Comparison of ENCODE assay signal across 8 mouse cellular contexts in genomic region chr7:122940371-122941075, GRCm38 (mm10). TPM values are rescaled to one million over a fixed set of nuclear protein-coding genes. Genes with fewer than 3 reads are reported as not detected.
DNase-seq lines count a peak whose midpoint lies in the region; ATAC-seq and TF ChIP-seq lines count a peak whose summit lies in the region.

No protein-coding gene starts in this region.

- peak overlapping the region; percentile 56 for H3K4me3 ChIP-seq in gastrocnemius, adult 2 months
- H3K4me3 ChIP-seq in intestine, embryonic 16.5 days (ENCODE audit: low read length): peak overlapping the region; percentile 5
- H3K4me3 ChIP-seq in midbrain, embryonic 16.5 days (ENCODE audit: low read depth, low read length): no peak overlapping the region

- no peak overlapping the region for H3K27ac ChIP-seq in gastrocnemius, adult 2 months
- no peak overlapping the region for H3K27ac ChIP-seq in intestine, embryonic 16.5 days (ENCODE audit: low read length)
- H3K27ac ChIP-seq in midbrain, embryonic 16.5 days (ENCODE audit: low read length): no peak overlapping the region

- peak; percentile 58 for ATAC-seq in common myeloid progenitor, adult 5-6 weeks (replicated peaks; ENCODE audit: low read depth, poor library complexity, severe bottlenecking)
- no peak for ATAC-seq in intestine, embryonic 16.5 days
- no peak for ATAC-seq in midbrain, embryonic 16.5 days

- peak overlapping the region; percentile 45 for H3K4me2 ChIP-seq in intestine, embryonic 16.5 days (ENCODE audit: low read depth, low read length)
- H3K4me2 ChIP-seq in midbrain, embryonic 16.5 days (ENCODE audit: low read length): peak overlapping the region; percentile 13

- no peak overlapping the region for H3K9ac ChIP-seq in intestine, embryonic 16.5 days (ENCODE audit: low read depth, low read length)
- H3K9ac ChIP-seq in midbrain, embryonic 16.5 days (ENCODE audit: low read depth, low read length): no peak overlapping the region

- intact Hi-C loops in gastrocnemius, adult 2 months (cut with DNase I): loop anchor here (10.0 kb wide), 1 partner anchor 64 kb away; no protein-coding TSS in a partner anchor
- intact Hi-C loops in gastrocnemius, postnatal 36 days (cut with DNase I): loop anchor here (5.0 kb wide), 1 partner anchor 527 kb away; no protein-coding TSS in a partner anchor

- no peaks in the 10 kb centered on the region for H3K36me3 ChIP-seq in intestine, embryonic 16.5 days (ENCODE audit: control insufficient read depth, insufficient read depth, low read length)
- no peaks in the 10 kb centered on the region for H3K36me3 ChIP-seq in midbrain, embryonic 16.5 days (ENCODE audit: control insufficient read depth, insufficient read depth, low read length)

- no peaks in the 10 kb centered on the region for H3K4me1 ChIP-seq in intestine, embryonic 16.5 days (ENCODE audit: control insufficient read depth, insufficient read depth, low read length)
- peaks cover 7% of the 10 kb centered on the region for H3K4me1 ChIP-seq in midbrain, embryonic 16.5 days (ENCODE audit: control insufficient read depth, insufficient read depth, low read length)

- no peaks in the 10 kb centered on the region for H3K27me3 ChIP-seq in intestine, embryonic 16.5 days (replicated peaks; ENCODE audit: control insufficient read depth, insufficient read depth, low read length)
- H3K27me3 ChIP-seq in midbrain, embryonic 16.5 days (ENCODE audit: control insufficient read depth, insufficient read depth, low read depth, low read length): no peaks in the 10 kb centered on the region

- WGBS in intestine, embryonic 16.5 days: 12% methylated on average over 12 of the region's 12 CpGs
- WGBS in midbrain, embryonic 16.5 days: 12% methylated on average over 12 of the region's 12 CpGs

- no peaks in the 10 kb centered on the region for H3K9me3 ChIP-seq in intestine, embryonic 16.5 days (ENCODE audit: control insufficient read depth, low read length)
- H3K9me3 ChIP-seq in midbrain, embryonic 16.5 days (replicated peaks; ENCODE audit: control insufficient read depth, low read length, poor library complexity, severe bottlenecking): no peaks in the 10 kb centered on the region

- no peak for DNase-seq in gastrocnemius, adult 2 months
- no peak for DNase-seq in gastrocnemius, postnatal 36 days
- DNase-seq in adrenal gland, postnatal 25 days: no peak
- DNase-seq in right cerebral cortex, adult 18-20 months: no peak
- DNase-seq in urinary bladder, adult 18-20 months (ENCODE audit: low spot score in 2 of 2): no peak

- TF ChIP-seq CTCF in gastrocnemius, adult 2 months (IDR thresholded peaks at IDR 0.05): no peak

RNA-seq across cellular contexts. Expression of gene Rbbp6, which starts 25.0 kb away (rescaled TPM):
- 10 to 100 TPM; 25.7 to 30.5 TPM for total RNA-seq in gastrocnemius, adult 2 months (2021)
- 10 to 100 TPM; 21.2 to 26.4 TPM for total RNA-seq in gastrocnemius, postnatal 36 days (2021)
- total RNA-seq in common myeloid progenitor, adult 5-6 weeks (2017): 91.9 and 101 TPM in 2 replicates
- 15.5 and 16.5 TPM in 2 replicates for polyA plus RNA-seq in intestine, embryonic 16.5 days (2015; fragmentation: Nextera tagmentation; extraction: Ambion mirVana)
- polyA plus RNA-seq in midbrain, embryonic 16.5 days (2015; fragmentation: Nextera tagmentation; extraction: Ambion mirVana): 23.4 and 23.9 TPM in 2 replicates
- total RNA-seq in adrenal gland, postnatal 25 days (2021): 63.4 and 65.4 TPM in 2 replicates
